Mouse (Mus musculus): ENCODE results near the gene Plch2.

Gene Plch2

GRCm38 (mm10) chr4:154983767-154984166 lies 72.8 kb downstream of the Plch2 start:
- no peak for DNase-seq

- DNase-seq = no peak
Observed at GRCm38 (mm10) chr4:154982247-154983120, 74.1 kb downstream of the Plch2 start.

DNA sequence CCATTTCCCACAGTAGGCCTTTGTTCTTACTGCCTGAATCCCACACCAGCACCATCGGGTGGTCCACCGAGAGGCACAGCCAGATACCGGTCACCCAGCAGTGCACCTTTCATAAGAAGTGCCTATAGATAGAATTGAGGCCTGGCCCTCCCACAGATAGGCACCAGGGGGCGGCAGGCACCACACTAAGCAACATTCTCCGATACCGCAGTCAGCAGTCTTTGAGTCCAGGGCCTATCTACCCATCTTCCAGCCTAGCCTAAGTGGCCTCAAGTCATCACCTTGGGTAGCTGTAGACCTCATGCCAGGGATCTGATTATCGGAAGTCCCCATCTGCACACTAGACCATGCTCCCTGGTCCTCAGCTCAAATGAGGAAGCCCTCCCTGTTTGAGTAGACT lies 75.1 kb downstream of the Plch2 start:
- DNase-seq = peak in 1 of 2 experiments; percentile 56

GRCm38 (mm10) chr4:154981076-154981475 lies 75.5 kb downstream of the Plch2 start:
- DNase-seq = no peak

DNA sequence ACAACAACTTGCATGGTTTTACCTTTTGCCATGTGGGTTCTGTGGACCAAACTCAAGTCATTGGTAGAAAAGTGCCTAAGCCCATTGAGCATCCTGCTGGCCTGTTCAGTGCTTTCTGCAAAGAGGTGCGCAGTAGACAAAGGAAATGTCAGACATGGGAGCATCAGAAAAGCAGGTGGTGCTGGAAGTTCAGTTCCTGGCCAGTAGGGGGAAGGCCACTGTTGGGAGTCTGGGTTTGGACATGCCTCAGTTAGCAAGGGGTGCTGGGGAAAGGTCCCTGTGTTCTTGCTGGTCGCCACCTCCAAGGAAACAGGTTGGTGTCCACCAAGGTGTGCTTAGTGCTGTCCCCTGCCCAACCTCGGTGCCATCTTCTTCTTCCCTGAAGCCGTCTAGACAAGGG lies 76.5 kb downstream of the Plch2 start:
- no peak for DNase-seq

- DNase-seq = no peak
Observed at GRCm38 (mm10) chr4:154974163-154974611, 82.4 kb downstream of the Plch2 start.

DNA sequence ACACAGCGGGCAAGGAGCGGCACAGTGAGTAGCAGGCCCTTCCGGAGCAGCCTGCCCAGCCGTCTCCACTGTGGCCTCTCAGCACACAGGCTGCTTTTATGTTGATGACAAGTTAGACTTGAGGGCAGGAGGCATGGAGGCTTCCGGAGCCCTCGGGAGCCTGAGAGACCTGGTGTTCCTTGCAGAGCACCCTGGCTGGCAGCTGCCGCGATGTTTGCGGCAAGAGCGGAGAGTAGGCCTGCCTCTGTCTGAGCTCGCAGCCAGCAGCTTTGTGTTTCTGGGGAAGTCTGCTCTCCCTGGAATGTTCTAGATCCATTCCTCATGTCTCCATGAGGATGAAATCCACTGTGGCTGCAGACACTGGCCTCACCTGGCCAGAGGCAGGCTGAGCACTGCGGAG lies 84.0 kb downstream of the Plch2 start:
- no peak for DNase-seq

DNA sequence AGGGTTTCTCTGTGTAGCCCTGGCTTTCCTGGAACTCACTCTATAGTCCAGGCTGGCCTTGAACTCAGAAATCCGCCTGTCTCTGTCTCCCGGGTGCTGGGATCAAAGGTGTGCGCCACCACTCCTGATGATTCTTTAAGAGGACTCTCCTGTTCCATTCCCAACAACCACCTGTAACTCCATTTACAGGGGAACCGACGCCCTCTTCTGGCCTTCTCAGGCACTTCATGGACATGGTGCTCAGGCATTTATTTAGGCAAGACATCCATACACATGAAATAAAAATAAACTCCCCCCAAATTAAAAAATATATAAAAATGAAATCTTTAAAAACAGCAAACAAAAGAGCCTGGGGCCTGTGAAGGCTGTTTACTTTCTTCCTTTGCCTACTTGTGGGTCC lies 89.4 kb downstream of the Plch2 start:
- peak; percentile 40 to 66 for DNase-seq

GRCm38 (mm10) chr4:154965856-154966255 lies 90.7 kb downstream of the Plch2 start:
- no peak for DNase-seq

DNA sequence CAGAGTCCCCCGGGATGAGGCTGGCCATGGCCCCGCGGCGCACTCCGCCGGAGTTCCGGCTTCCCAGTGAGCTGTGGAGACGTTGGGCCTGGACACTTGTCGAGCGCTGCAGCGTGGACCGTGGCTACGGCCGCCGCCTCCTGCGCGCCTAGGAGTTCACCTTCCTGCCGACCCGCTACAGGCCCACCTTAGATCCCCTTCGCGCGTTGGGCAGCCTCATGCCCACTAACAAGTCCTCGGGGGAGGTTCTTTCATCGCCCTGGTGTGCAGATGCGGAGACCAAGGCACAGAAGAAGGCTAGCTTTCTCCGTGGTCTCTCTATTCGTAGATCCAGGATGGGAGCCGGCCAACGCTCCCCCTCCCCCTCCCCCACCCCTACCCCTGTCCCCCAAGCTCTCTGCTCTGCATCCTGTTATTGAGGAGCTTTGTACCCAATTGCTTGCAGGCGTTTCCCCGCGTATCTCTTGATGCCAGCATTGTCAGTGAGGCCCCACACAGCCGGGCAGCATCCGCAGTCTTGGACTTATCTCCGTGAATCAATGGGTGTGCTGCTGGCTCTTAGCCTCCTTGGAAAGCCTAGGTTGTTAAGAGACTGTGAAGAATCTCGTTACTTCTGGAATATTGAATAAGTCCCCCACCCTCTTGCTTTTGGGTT lies 91.9 kb downstream of the Plch2 start:
- peak in 1 of 2 experiments; percentile 28 for DNase-seq

- peak; percentile 93 to 95 for DNase-seq
Observed at GRCm38 (mm10) chr4:154963901-154964580, 92.5 kb downstream of the Plch2 start, which contains the start of gene Pank4. TSS of gene Pank4 (plus strand) at chr4:154964123.

GRCm38 (mm10) chr4:154963190-154963836 lies 93.3 kb downstream of the Plch2 start:
- DNase-seq = no peak

DNA sequence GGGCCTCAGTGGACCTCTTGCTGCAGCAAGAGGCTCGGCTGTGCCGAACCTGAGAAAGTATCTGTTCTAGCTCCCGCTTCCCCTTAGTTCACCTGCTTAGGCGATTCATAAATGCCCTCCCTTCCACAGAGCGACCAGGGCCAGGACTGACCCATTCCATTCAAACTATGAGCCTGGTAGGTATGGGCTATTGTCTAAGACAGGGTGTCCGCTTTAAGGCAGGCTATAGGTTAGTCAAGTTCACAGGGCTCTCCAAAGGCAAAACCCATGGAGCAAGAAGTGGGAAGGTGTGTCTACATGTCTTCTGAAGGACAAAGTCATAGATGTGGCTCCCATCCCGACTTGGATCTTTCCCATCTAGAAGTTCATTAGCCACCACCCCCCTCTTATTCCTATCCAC lies 93.9 kb downstream of the Plch2 start:
- DNase-seq = no peak

- DNase-seq = no peak
Observed at GRCm38 (mm10) chr4:154961911-154962310, 94.7 kb downstream of the Plch2 start.

- peak in 1 of 2 experiments; percentile 21 for DNase-seq
Observed at GRCm38 (mm10) chr4:154961226-154961738, 95.3 kb downstream of the Plch2 start.

GRCm38 (mm10) chr4:154960690-154961225 lies 95.8 kb downstream of the Plch2 start, which contains the start of gene Hes5:
TSS of gene Hes5 (plus strand) at chr4:154960923.
- DNase-seq = no peak

GRCm38 (mm10) chr4:154960021-154960689 lies 96.4 kb downstream of the Plch2 start:
- no peak for DNase-seq

DNA sequence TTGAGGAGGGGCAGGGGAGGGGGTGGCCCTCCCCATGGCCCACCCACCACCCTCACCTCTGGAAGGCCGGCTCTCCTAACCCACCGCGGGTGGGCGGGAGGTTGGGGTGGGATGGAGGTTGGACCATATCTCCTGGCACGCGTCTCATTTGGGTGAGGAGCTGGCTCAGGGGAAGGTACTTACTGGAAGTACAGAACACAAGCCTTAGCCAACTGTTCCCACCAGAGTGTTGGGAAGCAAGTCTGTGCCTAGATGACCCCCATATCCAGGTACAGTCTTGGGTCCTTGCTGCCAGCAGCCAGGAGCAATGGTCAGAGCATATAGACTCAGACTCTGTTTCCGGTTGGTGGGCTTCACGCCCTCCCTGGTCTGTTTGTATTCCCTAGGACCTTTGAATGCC lies 98.0 kb downstream of the Plch2 start:
- no peak for DNase-seq

DNA sequence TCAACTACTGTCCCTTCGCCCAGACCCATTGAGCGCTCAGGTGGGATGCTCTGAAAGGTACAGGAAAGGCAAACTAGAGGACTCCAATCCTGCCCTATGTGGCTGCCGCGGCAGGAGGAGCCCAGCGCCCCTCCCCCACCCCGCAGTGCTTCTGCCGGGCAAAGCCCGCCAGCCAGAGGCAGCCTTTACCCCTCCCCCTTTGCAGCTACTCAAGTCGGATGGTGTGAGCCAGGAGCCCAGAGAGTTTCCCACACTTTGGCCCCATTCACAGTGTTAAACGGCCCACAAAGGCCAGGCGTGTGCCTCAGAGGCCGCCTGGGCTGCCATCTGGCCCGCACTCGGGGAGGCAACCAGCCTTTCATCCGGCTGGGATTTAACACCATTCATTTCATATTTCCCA lies 98.4 kb downstream of the Plch2 start:
- no peak for DNase-seq

GRCm38 (mm10) chr4:154957289-154957993 lies 99.1 kb downstream of the Plch2 start:
- DNase-seq = no peak

DNA sequence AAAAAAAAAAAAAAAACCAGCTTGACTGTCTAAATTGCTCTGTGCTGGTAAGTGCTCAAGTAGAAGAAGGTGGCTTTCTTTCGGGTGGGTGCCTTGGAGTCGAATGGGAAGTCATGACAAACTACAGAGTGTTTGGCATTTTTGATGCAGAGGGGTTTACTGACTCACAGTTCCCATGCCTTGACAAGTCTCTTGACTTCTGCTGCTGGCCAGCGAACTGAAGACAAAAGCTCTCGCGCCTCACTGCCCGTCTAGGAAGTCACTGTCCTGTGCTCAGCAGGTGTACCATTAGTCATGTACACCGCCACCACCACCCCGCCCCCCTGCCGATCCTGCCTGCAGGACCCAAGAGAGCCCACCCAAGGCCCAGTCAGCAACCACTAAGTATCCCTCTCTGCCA lies 100.0 kb downstream of the Plch2 start:
- no peak for DNase-seq
